Mouse (Mus musculus) lung, adult 2 months (tissue): ENCODE results near the gene Acer1.

ENCODE experiments used
- CTCF ChIP-seq: fragments of 200-500 bp; IDR thresholded peaks from 2 replicates; pipeline ENCODE4 v1.5.1; 2011; ENCODE audit warnings: mild to moderate bottlenecking, low read length, control low read depth; ENCODE audit not compliant: insufficient read depth
- POLR2A ChIP-seq: fragments of 200-500 bp; IDR thresholded peaks from 2 replicates; pipeline ENCODE4 v1.6.1; 2011; ENCODE audit warnings: low read depth, mild to moderate bottlenecking, control low read depth, low read length, borderline replicate concordance; ENCODE audit errors: extremely low read depth

- TF ChIP-seq CTCF = no peak
- no peak for TF ChIP-seq POLR2A
These were observed 45.5 kb upstream of the Acer1 start for GRCm38 (mm10) chr17:57027471-57027870.
